Mouse (Mus musculus) CD8-positive naive resting alpha-beta T cell, adult 2 months (primary cell): ENCODE measurements around the gene Anxa4.

ENCODE experiments used
- DNase-seq, 2 experiments: peaks; one replicate each; pipeline ENCODE4 v3.0.0; 2022; ENCODE audit warnings: low read depth in 2 of 2, low spot score in 2 of 2

The Anxa4 gene

DNA sequence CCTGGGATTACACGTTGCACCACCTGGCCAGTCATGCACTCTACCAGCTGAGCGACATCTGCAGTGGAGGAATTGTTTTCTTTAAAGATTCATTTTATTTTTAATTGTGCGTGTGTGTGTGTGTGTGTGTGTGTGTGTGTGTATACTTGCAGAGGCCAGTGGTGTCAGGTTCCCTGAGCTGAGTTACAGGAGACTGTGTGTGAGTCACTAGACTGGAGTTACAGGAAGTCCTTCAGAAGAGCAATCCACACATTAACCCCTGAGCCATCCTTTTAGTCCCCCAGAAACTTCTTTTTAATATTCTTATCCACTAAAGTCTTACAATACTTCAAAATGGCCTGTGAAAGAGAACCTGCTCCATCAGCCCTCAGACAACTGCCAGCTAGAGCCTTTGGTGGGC is 11.3 kb upstream of the Anxa4 start:
- DNase-seq, result no peak

DNA sequence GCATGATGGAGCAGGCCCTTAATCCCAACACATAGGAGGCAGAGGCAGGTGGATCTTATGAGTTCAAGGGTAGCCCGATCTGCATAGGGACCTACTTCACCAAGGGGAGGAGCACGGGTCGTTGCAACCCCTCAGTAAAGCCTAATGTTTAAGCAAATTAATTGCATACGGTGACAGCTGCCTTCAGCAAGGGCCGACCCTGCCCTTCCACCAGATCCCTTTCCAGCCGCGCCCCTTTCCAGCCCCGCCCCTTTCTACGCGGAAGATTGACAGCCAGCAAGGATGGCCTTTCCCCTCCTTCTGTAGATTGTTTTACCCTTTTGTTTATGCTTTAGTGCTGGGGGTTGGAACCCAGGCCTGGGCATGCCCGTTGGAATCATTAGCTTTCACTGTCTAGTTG is 8.0 kb upstream of the Anxa4 start:
- DNase-seq, result no peak

DNA sequence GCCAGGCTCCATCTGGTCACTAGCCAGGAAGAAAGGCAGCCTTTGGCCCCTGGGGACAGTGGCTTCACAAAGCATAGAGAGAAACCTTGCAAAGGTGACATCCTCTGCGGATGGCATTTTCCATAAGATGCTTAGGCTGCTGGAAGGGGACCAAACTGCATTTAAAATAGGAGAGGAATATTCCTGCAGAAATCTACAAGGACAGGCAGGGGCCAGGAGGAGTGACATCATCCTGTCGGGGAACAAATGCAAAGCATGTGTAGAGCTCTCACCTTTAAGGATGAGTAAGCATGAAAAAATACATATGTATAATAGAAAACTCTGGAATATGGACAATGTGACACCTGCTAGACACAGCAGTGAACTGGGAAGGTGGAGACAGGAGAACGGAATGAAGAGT is 7.1 kb upstream of the Anxa4 start:
- DNase-seq, result no peak

DNA sequence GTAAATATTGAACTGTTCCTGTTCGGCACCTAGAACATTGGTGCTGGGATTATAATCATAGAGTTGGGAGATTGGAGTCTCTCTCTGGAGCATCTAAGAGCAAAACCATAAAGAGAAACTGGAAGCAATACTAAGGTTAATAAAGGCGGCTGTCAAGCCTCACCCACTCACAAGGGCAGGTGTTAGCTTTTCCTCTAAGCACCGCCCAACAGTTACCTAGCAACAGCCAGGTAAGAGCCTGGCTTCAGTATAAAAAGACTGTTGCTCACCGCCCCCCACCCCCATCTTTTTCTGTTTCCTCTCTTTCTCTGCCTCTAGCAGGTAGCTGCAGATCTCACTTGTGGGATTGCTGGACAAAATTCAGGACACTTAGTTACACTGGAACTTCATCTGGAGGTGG is 4.1 kb upstream of the Anxa4 start:
- no peak for DNase-seq

DNA sequence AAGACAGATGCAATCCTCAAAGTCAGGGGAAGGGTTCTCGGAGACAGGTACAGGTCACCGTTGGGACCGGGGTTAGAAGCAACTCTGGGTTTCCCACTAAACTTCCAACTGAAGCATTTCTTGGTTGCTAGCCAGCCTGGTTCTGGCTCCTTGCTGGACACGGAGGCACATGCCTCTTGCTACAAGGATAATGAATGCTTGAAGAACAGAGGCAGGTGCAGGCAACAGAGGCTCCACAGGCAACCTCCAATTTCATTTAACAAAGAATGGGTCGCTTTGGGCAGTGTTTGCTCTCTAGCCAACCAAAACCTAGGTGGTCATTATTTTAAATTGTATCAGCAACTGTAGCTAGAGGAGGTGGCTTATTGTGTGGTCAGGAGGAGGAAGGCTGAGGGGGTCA is 573 bp upstream of the Anxa4 start:
- DNase-seq, result no peak

DNA sequence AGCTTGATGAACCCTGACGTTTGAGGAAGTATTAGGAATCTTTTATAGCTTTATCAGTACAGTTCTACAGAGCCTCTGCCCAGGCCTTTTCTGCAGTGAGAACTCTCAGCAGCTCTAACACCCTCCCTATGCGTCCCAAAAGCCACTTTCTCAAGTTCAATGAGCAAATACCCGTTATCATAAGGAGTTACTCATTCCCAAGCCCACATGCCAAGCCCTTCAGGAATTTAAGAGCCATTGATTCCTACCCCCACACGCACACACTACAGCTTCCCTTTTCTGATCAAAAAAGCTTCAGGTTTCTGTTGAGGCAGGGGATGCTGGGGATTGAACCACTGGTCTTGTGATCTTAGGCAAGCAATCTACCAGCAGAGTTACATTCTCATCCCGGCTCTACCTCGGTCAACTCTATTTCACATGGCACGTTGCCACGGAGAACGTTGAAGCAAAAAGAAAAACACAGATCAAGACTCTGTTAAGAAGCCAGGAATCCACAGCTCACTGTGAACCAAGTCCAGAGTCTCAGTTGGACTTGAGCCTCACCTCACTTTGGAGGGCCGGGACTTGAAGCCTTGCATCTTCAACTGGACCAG is 2.9 kb downstream of the Anxa4 start:
- DNase-seq, result no peak

DNA sequence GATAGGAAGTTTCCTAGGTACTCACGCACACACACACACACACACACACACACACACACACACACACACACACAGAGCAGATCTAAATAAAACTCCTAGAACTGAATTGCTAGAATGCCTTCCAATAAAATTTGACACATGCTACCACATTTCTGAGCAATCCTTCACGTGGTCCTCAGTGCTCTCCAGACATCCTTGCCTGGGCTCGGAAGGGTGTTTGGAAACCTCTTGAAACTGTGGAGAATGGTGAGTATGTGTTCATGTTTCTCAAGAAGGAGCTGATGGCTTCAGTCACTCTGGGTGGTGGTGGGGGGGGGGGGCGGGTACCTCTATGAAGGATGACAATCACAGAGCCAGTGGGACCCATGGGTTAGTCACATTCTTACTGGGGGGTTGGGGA is 5.1 kb downstream of the Anxa4 start:
- DNase-seq, result no peak

DNA sequence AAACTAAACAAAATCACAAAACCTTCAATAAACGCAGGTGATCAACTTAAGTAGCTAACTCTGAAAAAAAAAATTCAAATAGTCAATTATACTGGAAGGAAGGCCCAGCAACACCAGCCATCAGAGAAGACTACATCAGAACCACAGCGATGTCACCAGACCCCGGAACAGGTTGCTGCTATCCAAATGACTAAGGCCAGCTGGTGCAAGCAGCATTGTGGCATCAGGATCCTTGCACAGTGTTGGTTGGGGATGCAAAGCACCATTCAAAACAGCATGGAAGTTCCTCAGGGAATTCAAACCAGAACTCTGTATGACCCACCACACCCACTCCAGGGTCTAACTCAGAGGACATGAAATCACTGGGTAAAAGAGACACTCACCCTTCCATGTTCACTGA is 6.8 kb downstream of the Anxa4 start:
- no peak for DNase-seq

DNA sequence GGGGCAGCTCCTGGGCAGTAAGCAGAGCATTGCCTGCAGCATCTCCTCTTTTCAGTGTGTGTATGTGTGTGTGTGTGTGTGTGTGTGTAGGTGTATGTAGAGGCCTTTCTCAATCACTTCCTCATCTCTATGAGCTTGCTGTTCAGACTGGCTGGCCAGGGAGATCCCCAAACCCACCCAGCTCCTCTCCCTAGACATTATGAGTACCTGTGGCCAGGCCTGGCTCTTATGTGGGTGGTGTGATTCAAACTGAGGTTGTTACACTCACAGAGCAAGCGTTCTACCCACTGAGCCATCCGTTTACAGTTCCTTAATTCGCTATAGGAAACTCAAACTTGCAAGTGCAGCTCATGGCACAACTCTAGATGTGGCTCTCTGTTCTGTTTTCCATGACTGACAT is 8.6 kb downstream of the Anxa4 start:
- DNase-seq, result no peak

DNA sequence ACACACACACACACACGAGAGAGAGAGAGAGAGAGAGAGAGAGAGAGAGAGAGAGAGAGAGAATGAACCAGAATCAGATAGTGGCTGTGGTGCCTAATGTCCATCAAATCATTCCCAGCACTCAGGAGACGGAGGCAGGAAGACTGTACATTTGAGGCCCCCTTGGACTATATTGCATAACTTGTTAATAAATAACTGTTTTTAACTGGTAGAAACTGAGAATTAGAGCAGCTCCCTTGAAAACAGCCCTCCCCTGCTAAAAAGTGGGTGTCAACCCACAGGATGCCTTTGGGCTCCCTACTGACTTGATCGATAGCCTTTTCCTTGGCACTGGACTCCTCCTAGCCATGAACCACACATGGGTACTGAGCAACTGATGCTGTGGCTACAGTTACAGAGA is 11.0 kb downstream of the Anxa4 start:
- no peak for DNase-seq

DNA sequence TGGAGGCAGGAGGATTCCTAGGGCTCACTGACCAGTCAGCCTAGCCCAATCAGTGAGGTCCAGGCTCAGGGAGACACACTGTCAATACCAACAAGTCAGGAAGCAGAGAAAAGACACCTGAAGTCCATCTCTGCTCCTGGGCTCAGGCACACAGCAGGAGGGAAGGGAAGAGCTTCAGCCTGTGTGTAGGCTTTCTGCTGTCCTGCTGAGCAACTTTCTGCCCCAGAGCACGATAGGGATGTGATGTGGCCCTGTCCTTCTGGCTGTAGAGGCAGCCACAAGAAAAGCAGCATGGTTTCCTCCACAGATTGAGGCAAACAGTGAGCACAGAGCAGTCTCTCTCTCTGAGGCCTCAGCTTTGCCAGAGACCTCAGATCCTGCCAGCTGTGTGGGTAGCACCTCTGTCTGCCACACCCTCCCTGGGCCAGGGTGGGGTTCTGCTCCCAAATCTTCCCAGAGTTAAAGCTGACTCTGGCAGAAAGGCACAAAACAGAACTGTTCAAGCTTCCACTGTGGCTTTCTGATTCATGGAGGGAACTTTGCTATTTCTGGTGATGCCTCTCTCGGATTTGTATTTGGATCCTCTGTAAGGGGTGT is 11.9 kb downstream of the Anxa4 start:
- no peak for DNase-seq

DNA sequence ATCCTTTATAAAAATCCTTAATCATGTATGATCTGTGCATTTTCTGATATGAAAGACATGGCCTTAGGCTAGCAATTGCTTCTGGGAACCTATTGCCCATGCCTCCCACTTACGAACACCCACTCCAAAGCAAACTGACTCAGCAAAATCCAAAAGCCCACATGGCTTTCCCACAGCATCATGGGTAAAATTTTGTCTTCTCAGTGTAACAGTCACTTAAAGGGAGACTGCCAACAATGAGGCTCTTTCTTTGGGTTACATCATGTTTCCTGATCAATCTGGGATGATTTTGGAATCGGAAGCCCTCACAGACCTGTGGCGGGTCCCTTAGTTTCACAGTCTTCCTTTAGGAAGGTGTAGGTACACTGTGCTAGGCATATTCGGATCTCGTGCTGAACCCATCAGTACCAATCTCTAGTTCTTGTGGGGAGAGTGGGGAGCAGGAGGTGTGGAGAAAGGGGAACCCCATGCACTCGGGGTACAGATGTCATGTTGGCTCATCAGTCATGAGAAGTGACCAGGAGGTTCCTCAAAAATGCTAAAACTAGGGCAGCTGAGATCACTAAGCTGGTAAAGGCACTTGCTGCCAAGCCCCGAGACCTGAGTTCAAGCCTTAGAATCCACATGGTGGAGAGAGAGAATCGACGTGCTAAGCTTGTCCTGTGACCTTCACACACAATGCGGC is 14.3 kb downstream of the Anxa4 start:
- no peak for DNase-seq

DNA sequence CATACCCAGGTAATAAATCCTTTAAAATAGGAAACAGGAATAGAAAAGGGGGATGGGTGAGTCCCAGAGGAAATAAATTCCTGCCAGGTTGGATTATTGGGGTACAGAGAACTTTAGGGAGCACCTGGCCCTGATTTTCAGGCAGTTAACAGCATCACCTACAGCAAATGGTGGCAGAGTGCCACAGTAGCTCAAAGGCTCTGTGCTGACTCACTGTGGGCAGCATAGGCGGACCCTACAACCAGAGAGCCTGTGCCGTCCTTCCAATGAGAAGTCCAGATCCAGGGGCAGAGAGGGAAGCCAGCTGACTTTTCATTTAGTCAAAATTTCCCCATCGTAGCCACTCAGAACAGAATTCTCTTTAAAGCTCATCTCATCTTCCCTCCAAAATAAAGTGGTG is 16.2 kb downstream of the Anxa4 start:
- DNase-seq, result no peak

DNA sequence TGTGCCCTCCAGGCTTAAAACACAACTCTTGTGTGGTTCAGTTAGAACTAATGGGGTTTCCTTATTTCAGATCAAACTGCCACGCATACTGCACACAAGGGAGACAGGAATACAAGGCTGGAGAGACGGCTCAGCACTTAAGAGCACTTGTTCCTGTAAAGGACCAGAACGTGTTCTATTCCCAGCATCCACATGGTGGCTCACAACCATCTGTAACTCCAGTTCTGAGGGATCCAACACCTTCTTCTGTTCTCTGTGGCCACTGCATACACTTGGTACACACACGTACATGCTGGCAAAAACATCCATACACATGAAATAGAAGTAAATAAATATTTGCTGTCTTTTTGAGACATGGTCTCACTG is 16.7 kb downstream of the Anxa4 start:
- no peak for DNase-seq

DNA sequence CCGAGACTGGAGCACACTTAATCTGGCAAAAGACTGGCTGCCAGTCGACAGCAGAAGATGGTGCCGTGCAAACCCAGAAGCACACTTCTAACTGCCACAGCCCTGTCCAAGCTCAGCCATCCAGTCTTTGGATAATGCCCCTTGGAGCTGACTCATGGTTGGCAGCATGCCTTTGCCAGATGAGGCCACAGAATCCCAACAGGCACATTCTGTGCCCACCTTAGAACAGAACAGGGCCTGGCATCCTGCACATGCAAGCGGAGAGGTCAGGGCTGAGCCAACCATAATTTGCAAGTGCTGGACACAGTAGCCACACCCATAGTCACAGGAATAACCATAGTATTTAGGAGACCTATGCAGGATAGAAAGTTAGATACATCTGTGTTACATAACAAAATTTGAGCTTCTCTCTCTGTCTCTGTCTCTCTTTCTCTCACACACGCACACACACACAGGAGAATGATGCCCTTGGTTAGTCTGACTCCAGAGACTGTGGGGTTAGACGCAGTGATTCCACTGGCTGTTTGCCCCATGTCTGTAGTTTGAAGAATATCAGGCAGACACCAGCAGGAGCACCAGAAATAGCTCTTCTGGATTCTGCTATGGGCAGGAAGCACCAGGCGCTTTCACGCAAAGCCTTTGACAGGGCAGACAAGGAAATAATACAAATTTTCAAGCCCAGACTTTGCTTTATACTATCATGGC is 17.2 kb downstream of the Anxa4 start:
- DNase-seq, result no peak

DNA sequence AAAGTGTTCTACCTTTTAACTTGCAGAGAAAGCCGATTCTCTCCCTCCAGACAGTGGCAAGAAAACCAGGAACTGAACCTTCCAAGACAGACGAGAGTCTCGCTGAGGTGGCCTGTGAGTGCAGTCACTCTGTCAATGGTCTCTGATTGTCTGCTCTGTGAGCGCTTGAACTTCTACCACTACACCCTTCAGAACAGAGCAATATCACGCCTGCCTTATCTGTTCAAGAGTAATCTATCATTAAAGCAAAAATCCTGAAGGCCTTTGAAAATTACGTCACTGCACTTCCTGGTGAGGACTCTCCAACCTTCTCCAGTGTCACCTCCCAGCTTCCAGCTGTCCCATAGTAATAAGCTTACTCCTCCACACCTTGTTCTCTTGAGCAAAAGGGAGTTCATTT is 18.4 kb downstream of the Anxa4 start:
- no peak for DNase-seq

DNA sequence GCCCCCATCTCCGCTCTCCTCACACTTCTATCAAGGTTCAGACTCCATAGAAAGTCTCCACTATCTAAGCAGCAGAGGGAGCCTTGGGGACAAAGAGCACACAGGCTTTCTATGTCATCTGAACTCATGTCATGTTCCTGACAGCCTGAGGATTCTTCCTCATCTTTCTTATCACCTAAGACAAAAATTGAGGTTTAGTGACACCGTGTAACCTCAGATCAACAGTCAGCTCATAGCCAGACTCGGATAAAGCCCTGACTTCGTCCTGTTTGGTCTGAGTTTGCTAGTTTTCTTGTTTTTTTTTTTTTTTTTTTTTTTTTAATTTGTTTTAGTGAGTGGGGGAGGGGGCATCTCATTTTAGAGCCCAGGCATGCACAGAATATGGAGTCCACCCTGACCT is 19.6 kb downstream of the Anxa4 start:
- DNase-seq, result no peak

DNA sequence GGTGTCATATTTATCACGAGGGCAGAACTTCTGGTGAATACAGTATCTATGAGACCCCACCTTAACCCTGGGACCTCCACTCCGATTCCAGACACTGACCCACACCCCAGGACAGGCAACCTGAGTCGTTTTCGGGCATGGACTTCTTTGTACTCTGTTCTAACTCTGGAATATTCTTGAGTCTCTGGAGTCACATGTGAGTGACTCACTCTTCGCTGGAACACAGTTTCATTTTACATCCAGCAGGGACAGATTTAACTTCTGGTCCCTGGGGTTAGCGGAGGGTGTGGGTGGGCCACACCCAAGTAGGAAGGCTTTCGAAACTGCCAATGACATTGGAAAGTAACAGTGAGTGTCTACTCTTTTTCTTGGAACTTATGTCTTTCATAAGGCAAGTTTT is 20.8 kb downstream of the Anxa4 start:
- no peak for DNase-seq

DNA sequence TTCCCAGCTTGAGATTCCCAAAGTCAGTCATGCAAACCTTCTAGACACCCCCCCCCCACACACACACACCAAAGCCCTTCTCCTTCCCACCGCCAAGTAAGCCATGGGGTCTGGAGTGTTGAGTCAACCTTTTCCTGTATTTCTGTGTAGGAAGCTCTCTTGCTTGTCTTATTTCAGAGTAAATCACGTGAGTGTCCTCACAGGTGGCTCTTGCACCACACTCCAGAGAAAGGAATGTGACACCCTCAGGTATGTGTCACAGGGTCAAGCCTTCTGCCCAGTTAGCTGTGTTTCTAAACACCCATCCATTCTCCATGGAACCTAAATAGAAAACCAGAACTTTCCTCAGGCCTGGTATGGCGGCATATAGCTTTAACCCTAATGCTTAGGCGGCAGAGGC is 24.4 kb downstream of the Anxa4 start:
- no peak for DNase-seq

DNA sequence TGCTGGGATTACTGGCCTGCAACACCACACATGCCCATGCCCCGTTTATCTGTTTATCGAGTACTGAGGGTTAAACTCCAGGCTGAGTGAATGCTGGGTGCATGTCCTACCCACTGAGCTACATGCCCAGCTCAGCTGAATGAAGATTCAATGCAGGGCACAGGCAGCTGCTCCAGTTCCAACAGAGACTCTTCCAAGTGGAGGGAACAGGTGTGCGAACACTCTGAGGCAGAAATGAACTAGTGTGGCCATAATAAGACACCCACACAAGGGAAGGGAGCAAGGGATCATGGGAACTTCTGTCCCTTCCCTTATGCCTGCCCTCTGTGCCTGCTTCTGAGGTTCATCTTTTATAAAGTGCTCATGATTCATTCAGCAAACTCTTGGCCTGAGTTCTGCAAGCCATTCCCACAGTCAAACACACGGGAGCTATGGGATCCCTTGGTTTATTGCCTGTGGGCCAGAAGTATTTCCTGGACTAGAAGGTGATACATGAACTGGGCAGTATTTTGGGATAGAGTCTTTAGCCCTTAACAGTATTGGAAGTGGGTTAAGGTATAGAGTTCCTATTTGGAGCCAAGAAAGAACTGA is 25.1 kb downstream of the Anxa4 start:
- DNase-seq, result no peak

DNA sequence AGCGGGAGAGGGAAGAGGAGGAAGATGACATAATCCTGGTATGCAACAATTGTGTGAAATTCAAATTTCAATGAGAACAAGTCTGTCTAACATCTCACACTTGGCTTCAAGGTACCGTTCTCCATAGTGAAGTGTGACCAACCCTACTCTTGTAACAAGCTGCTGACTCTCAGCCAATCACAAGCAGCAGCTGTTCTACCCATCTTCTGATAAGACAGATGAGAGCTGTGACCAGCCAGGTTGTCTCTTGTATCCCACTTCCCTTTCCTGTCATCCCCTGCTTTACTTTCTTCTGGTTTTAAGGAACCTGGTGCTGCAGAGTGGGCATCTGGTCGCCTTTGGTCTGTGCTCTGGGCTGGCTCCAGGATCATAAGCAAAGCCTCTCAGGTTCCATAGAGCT is 25.9 kb downstream of the Anxa4 start:
- no peak for DNase-seq

DNA sequence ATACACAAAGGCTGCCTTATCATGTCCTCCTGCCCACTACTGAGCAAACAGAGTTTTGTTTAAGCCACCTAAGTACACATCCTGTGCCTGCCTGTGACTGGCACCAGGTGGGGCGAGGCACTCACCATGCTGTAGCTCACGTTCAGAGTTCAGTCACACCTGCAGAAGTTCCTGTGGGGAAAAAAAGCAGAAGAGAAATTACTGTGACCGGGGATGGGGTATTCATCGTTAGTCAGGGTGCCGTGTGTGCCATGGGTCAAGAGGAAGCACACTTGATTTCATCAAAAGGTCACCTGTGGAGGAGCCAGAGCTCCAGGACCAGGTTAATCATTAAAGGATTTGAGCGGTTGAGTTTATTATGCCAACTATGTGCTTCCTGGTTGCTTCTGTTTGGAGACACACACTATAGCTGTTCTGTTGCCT is 27.7 kb downstream of the Anxa4 start:
- DNase-seq, result no peak
